Mouse (Mus musculus) fat pad, adult 2 months (tissue): ENCODE results near the gene Kctd2.
"Not testable (repeated sequence)": the region's sequence is repeated elsewhere in the genome, so short reads cannot be mapped to it uniquely, and the experiment has no call there.

Experiments
- DNase-seq: peaks from one replicate; pipeline ENCODE4 v3.0.0-alpha.2; 2011; ENCODE audit warnings: low read depth, low spot score; ENCODE audit errors: extremely low read depth

The Kctd2 gene

DNA sequence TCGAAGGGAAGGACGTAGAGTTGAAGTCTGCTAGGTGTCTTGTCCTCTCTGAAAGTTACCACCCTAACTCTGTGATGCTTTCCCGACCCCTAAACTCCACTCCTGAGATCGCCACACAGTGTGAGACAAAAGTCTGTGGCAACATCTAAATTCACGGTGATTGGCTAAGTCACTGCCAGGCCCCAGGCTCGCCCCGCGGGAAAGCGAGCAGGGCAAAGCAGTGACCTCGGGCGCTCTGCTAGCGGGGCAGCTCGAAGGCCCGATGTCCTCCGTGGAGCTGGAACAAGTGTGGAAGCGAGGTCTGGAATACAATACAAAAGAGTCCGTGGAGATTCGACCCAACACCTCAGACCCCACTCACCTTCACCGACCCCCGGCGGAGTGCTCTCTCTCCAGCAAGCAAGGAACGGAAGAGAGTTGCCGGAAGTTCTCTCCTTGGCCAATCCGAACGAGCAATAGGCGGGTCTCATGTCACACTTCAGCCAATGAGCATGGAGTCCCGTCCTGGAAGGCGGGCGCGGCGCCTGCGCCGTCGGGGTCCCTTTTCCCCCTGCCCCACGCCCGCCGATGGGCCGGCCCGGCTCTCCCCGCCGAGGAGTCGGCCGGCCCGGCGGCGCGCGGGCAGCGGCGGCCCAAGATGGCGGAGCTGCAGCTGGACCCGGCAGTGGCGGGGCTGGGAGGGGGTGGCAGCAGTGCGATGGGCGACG lies at the start of gene Kctd2, which contains the start of gene Atp5h:
Gene Kctd2, plus strand, starts transcription at position 598 of the 707 bp plus-strand sequence.
Gene Atp5h, minus strand, starts transcription at position 432 of the 707 bp plus-strand sequence.
- no peak for DNase-seq

DNA sequence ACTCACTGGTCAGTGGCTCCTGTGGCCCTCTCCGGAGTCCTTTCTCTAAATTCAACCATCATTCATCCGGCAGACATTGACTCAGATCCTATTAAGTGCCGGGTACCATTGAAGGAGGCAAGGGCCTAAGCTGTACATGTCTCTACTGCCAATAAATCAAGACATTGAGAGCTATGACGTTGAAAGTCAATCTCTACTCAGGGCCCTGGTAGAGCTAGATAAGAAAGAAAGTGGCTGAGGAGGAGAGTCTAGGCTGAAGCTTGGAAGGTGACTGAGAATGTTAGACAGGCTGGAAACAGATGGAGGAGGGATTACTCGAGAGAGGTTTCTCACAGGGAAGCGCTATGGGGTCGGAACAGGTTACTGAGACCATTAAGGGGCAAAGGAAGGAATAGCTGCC lies 49.6 kb upstream of the Kctd2 start:
- no peak for DNase-seq

GRCm38 (mm10) chr11:115371354-115371753 lies 48.6 kb upstream of the Kctd2 start:
- DNase-seq, result no peak

- DNase-seq, result no peak
Measured at GRCm38 (mm10) chr11:115372015-115372414, 47.9 kb upstream of the Kctd2 start.

GRCm38 (mm10) chr11:115372737-115373136 lies 47.2 kb upstream of the Kctd2 start:
- no peak for DNase-seq

DNA sequence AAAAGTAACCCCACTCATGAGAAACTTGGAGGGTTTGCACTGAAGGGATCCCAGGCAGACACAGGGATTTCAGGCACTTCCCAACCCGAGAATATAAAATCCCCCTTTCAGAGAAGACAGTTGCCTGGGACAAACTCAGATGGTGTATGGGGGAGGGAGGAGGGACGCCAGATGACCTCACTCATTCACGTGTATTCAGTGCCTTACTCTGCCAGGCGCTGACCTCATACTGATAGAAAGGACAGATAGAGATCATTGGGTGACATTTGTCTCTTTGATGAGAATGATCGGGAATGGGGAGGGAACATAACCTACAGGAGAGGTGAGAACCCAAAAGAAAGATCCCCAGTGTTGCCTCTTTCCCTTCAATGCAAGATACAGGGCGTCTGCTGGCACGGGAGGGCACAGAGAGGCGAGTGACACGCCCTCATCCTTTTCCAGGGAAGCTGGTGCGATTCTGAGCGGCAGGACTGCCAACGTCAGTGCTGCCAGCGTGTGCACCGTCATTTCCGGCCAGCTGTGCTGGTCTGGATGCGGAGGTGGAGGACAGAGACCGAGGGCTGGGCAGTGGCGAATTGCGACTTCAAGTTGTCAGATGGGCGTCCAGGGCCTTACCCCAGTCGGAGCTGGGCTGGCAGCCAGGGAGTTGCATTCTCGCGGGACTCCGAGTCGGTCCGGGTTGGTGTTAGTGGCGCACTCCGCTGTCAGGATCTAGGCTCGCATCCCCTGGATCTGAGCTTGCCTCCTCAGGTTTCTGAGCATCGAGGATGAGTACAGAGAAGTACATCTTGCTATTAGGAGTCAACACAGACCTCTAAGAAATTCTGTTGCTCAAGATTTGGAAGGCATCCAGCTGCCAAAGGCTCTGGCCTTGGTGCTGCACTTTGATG lies 45.9 kb upstream of the Kctd2 start:
- no peak for DNase-seq

DNA sequence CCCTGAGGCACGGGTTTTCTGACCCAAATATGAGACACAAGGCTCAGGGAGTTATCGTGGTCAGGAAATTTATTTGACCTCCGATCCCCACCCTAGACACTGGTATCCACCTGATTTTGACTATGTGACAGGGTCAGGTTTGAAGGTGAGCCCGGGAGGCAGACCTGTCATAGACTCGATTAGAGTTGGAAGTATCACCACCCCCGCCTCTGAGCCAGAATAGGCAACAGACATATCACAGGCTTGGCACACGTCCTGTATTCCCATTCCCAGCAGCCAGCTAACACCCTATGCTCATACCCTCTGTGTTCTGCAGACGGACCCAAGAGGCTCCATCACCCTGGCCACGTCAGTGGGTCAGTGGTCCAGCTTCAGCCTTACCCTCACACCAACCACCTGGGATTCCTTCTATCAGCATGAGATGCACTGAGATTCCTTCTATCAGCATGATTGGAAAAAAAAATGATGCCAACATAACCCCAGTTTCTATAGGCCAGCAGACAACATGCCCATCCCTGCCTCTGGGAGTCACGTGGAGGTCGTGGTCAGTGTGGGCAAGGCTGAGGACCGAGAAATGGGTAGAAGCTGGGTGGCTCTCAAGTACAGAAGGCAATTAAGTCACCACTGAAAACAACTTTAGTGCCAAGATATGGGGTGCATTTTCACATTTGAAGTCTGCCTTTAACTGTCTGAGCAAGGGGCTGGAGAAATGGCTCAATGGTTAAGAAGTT lies 45.1 kb upstream of the Kctd2 start:
- DNase-seq, result no peak

DNA sequence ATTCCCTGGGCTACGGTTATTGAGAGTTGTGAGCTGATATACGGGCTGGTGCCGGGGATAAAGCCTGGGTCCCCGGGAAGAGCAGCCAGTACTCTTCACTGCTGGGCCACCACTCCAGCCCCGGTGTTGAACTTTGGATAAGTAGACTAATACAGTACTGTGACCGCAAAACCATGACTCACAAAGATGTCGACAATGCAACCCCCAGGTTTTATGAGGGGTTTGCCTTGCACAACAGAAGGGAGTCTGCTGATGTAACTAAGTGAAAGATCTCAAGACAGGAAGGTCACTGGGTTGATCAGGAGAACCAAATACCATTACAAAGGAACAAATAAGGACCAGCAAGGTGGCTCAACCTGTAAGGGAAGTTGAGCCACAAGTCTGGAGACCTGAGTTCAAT lies 43.2 kb upstream of the Kctd2 start:
- DNase-seq, result no peak

- peak; percentile 93 for DNase-seq
Measured at GRCm38 (mm10) chr11:115377254-115377653, 42.7 kb upstream of the Kctd2 start.

DNA sequence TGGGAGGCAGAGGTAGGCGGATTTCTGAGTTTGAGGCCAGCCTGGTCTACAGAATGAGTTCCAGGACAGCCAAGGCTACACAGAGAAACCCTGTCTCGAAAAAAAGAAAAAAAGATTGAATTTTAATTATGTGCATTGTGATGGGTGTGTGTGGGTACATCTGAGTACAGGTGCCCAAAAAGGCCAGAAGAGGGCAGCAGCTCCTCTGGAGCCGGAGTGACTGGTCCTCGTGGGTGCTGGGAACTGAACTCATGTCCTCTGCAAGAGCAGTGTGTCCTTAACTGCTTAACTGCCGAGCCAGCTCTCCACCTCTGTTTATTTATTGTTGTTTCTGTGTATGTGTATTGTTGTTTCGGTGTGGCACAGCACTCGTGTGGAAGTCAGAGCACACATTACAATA lies 42.1 kb upstream of the Kctd2 start:
- no peak for DNase-seq

- no peak for DNase-seq
Measured at GRCm38 (mm10) chr11:115381276-115381675, 38.7 kb upstream of the Kctd2 start.

DNA sequence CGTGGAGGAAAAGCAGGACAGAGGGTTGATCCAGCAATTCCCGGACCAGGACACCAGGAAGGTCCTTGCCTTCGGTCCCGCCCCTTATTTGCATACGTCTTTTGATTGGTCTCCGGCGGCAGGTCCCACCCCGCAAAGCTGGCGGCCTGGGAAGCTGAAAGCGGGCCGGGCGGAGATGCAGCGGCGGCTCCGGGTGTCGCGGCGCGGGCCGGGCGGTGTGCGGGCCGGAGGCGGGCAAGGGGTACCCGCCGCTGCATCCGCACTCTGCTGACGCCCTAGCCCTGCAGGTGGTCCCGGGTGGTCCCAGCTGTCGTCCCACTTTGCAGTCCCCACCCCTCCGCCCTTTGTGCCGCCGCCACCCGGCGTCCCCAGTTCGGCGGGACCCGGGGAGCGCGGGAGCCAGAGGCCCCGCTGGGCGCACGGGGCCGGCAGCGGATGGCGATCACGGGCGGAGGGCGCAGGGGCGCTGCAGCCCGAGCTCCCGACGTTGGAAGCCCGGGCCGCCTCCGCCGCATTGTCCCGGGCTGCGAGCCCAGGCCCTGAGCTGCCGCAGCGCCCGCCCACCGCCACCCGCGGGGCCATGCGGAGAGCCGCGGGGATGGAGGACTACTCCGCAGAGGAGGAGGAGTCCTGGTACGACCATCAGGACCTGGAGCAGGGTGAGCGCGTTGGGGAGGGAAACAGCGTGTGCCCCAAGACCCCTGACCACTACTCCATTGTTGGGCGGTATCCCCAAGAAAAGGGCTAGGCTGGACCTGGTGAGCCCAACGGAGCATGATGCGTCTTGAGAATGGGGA lies 38.0 kb upstream of the Kctd2 start, which contains the start of gene Cdr2l:
Gene Cdr2l, plus strand, starts transcription at position 174 of the 797 bp plus-strand sequence.
- no peak for DNase-seq

DNA sequence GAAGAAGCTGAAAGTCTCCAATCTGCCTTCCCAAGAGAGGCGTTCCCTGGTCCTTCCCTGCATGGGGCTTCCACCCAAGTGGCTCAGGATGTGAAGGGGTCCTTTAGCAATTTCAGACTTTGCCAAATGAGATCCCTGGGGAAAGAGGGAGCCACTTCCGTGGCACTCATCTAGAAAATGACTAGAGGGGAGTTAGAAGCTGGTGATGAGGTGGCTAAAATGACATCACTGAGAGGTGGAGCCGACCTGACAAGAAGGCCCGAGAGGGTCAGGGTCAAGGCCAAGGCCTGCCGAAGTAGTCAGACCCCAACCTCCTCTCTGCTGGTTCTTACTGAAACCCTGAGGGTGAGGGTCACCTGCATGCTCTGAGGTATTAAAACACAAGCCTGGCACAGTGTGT lies 37.0 kb upstream of the Kctd2 start:
- DNase-seq, result no peak

DNA sequence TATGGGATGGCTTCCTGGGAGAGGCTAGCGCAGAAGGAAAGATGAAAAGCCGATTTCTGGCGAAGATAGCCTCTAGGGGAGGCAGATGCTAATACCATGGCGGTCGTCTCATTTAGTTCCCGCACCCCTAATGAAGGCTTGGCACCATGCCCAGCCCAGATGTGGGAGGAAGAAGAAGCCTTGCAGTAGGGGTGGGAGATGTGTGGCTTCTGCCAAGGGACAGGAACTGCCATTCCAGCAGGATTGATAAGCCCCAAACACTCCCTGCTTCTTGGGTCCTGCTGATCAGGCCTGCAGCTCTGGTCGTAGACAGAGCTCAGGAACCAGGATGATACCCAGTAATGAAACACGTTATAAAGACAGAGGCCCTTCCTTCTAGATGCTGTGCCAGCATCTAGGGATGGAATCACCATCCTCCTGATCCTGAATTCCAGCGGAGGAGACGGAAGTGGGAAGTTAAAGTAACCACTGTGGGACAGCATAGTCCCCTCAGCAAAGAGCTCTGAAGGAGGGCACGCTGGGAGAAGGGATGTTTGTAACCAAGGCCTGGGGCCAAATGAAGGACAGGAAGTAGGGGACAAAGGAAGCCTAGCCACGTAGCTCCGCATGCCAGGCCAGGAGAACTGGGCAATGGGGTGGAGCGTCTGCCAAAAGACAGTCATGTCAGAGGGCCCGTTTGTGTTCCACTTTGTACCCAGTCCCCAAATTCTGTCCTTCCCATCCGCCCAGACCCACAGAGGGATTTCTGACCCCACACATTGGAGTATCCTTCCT lies 36.0 kb upstream of the Kctd2 start:
- DNase-seq, result no peak

DNA sequence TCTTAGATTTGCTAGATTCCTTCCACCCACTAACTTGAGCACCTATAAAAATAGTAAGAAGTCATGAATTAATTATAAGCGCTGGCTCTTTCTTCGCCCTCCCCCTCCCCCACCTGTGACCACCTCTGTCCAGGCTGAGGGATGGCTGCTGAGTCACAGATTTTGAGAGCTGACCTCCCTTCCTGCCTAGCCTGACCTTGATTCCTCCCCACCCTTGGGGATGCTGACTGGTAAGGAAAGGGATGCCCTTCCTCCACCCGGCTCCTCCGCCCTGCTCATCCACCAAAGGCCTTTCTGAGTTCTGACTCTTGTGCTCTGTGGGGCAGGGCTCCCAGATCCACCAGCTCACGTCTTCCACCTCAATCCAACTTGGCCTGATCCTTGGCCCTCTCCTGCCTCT lies 35.3 kb upstream of the Kctd2 start:
- no peak for DNase-seq

- DNase-seq, result not testable (repeated sequence)
Measured at GRCm38 (mm10) chr11:115386859-115387258, 33.1 kb upstream of the Kctd2 start.

GRCm38 (mm10) chr11:115391358-115391757 lies 28.6 kb upstream of the Kctd2 start:
- no peak for DNase-seq

DNA sequence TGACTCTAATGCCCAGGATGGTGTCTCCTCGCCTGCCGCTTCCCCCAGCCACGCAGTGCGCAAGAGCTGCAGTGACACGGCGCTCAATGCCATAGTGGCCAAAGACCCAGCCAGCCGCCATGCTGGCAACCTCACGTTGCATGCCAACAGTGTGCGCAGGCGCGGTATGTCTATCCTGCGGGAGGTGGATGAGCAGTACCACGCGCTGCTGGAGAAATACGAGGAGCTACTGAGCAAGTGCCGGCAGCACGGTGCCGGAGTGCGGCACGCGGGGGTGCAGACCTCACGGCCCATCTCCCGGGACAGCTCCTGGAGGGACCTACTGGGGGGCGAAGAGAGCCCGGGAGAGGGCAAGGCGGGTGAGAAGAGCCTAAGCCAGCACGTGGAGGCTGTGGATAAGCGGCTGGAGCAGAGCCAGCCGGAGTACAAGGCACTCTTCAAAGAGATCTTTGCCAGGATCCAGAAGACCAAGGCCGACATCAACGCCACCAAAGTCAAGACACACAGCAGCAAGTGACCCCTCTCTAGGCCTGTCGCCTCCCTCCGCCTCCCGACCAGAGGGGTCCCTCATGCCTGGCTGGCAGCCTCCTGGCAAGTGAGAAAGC lies 26.1 kb upstream of the Kctd2 start:
- DNase-seq, result no peak

DNA sequence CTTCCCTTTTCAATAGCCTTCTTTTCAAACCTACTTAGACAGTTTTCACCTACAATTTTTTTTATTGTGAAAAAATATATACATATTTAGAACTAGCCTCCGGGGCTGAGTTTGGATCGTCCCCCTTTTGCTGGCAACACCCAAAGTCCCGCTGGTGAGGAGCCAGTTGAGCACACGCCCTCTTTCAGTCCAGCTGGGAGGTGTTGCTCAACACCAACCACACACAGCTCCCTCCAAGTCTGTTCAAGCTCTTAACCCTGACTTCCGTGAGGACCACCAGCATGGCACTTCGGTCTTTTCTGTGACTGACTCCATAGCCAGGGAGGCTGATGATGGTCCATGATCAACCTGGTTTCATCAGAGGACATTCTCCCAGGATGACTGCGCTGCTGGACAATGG lies 21.8 kb upstream of the Kctd2 start:
- DNase-seq, result no peak
